Mouse (Mus musculus) ES-Bruce4 (cell line): ENCODE results near the gene Frmd4a.

Experiments
- CTCF ChIP-seq: IDR thresholded peaks from one replicate; pipeline ENCODE4 v1.8.1; 2011; ENCODE audit warnings: low read depth, low read length
- EP300 ChIP-seq: IDR thresholded peaks from 2 replicates; pipeline ENCODE4 v1.6.1; 2011; ENCODE audit warnings: low read depth, low read length; ENCODE audit not compliant: insufficient read depth
- POLR2A ChIP-seq: IDR thresholded peaks from one replicate; pipeline ENCODE4 v1.8.1; 2011; ENCODE audit warnings: low read length; ENCODE audit not compliant: insufficient read depth

- TF ChIP-seq CTCF, result no peak
- TF ChIP-seq EP300, result no peak
- no peak for TF ChIP-seq POLR2A
These were observed 43.2 kb downstream of the Frmd4a start for GRCm38 (mm10) chr2:4060675-4061074.
